Mouse (Mus musculus) hematopoietic stem cell, adult 5-6 weeks (primary cell): Measurements from ENCODE around the gene Wnt4. TPM values are rescaled to one million over a fixed set of nuclear protein-coding genes. Genes with fewer than 3 reads are reported as not detected.
A peak's percentile ranks its signal among the peaks of the same experiment; 100 is the strongest.

Experiments used
- ATAC-seq, 2 experiments: fragments of 125-278 bp in 1 of 2; replicated peaks in 1 of 2; 2 replicates each; pipeline ENCODE4 v1.8.0; 2016 to 2017; ENCODE audit warnings: inconsistent platforms in 2 of 2, mild to moderate bottlenecking in 2 of 2, moderate number of reproducible peaks in 2 of 2, low read depth in 1 of 2, moderate TSS enrichment in 1 of 2; ENCODE audit not compliant: low FRiP score in 2 of 2, poor library complexity in 2 of 2, severe bottlenecking in 2 of 2, insufficient read depth in 1 of 2, low TSS enrichment in 1 of 2
- total RNA-seq: library from RNA; stranded (forward); fragments of 172-1452, 232-1000 nt; gene quantifications from 2 replicates; pipeline ENCODE4 v1.2.3, GENCODE M21; 2017

The Wnt4 gene
- total RNA-seq: 0.13 TPM in 1 of 2 replicates, not detected in the other

GRCm38 (mm10) chr4:137277166-137277513 lies at the start of gene Wnt4:
Wnt4 (plus strand) TSS chr4:137277489.
- ATAC-seq: no peak

DNA sequence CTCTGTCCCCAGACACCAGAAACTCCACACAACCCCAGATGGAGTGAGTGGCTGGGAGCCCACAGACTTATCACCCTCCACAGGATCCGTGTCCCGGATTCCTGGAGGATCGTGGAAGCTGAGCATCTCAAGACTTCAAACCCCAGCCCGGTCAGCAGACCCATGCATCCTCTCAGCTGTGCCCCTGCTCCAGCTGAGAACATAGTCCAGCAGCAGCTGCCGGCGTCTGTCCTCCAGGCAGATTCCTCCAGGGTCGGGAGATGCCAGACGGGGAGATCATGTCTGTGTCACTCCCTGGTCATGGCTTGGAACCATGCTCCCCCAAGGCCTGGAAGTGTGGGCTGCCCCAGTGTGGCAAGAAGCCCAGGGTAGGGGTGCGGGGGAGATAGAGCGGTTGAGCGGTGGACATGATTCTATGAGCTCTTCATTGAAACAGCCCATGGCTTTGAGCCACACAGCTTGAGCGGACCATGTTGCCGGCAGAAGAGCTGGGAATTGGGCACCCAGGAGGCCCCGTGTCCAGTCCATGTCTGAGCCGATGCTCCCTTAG lies 48.6 kb upstream of the Wnt4 start:
- ATAC-seq: no peak

DNA sequence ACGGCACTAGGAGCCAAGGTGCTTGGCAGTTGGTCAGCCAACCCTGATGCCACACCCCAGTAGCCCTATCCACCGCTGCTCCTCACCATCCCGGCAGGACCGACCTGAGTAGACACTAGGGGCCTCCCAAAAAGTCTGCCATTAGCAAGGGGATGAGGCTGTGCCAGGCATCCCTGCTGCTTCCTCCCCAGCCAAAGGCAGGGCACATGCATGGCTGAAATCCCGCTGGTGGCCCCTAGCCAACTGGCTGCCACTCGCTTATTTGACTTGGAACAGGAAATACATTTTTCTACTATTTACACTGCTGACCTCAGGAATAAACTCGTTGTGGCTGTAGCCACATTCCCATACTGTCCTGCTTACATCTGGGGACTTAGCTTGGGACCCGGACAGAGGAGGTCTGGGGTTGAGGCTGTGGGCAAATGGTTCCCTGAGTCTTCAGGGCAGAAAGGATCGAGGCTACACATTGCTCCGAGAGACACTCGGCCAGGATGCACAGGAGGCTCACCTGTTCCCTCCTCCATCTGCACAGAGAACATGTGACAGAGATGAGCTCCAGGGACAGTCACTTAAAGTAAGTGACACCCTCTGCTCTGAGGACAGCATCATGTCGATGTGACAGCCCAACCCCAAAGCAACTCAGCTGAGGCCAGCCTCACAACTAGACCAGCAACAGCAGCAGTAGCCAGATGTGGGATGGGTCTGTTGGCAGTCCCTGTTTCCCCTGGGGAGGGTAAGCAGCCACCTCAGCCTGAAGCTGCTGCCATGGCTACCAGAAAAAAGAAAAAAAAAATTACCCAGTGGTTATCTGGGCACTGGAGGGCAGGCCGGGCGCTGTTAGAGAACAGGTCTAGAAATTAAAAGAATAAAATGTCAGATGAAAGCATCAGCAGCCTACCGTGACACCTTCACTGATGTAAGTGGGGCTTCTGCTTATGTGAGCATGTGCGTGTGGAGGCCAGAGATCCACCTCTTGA lies 45.5 kb upstream of the Wnt4 start:
- no peak for ATAC-seq

- ATAC-seq: no peak
Observed at GRCm38 (mm10) chr4:137233632-137234031, 43.7 kb upstream of the Wnt4 start.

DNA sequence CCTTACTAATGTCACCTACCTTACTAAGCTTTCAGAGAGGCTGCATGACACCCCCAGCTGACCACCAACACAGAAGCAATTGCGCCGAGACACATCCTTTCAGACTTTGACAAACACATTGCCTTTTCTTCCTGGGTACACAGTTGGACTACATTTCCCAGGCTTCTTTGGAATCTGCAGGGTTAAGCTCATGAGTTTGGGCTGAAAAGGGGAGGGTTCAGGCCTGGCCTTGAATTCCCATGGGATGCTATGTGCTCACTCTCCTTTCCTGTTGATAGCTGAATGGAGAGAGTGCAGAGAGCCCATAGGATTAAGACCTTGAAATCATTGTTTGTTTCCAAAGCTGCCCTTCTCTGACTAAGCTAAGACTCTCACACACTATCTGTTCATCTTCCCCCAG lies 42.8 kb upstream of the Wnt4 start:
- no peak for ATAC-seq

DNA sequence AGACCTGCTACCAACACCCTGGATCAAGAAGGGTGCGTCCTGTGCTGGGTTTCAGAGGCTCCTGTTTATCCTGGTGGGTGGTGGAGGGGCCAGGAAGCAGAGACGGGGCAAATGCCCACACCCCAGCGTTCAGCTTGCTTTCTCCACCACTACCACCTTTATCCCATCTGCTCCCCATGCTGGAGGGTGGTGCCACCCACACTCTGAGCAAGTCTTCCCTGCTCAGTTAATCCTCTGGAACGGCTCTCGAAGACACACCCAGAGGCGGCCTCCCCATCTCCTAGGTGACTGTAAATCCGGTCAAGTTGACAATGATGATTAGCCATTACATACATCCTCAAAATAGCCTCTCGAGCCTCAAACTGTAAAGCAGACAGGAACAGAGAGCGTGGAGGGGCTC lies 41.9 kb upstream of the Wnt4 start:
- ATAC-seq: no peak

DNA sequence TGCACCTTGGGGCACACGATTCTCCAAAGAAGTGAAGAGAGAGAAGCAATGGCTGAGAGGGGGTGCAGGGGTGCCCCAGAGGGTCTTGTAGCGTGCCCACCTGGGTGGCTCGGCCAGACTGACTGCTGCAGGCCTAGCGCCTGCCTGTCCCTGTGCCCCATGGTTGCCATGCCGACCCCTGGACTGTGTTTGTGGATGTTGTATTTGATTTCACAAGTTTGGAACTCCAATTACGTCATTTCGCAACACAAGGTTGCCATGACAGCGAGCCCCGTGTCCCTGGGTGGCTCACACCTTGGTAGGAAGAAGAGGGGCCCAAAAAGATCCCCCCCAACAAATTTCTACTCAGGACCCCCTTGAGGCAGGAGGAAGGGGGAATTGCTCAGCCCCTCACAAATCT lies 32.4 kb upstream of the Wnt4 start:
- ATAC-seq: no peak

DNA sequence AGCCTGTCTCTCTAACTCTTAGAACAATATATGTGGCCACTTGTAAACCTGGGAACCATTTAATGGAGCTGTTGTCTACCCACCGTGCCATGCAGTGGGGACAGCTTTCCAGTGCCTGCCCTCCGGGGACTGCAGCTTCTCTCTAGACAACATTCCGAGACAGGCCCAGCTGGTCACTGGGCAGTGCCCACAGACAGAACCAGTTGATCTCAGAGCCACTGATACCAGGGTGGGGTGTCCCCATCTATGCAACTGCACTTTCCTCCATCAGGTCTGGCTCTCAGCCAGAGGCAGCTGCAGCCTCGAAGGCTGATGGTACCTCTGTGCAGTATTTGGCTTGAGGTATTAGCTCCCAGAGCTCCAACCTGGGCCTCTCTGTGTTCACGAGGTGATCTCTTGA lies 27.0 kb upstream of the Wnt4 start:
- no peak for ATAC-seq

DNA sequence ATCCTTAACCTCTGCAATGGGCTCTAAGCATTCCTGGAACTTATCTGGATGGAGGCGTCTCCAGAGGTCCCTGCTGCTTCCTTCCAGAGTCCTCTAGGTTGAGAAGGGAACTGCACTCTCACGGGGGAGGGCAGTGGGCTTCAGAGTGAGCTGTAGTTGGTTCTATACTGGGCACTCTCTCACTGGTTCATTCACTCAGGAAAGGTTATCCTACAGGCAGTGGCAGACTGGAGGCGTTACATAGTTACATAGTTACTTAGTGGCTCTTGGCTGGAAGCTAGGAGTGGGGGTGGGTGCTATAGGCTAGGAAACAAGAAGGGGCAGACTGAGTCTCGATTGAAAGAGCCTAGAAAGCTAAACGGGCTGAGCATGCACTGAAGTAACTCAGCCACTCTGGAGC lies 26.4 kb upstream of the Wnt4 start:
- no peak for ATAC-seq

DNA sequence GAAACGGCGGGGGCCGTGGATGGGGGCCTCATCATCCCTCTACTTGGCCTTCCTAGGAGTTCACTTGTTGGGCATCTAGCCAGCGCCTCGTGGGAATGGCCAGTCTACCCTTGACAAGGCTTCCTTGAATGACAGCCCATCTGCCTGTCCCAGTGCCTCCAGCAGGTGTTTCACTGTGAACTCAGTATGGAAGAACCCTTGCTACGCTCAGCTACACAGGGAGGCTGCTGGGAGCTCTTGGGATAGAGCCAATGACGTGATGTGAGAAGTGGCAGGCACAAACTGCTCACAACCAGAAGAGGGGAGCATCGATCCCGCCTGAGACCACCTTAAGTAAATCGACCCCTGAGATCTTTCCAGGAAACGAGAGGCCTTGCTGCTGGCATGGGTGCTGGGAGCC lies 23.7 kb upstream of the Wnt4 start:
- no peak for ATAC-seq

DNA sequence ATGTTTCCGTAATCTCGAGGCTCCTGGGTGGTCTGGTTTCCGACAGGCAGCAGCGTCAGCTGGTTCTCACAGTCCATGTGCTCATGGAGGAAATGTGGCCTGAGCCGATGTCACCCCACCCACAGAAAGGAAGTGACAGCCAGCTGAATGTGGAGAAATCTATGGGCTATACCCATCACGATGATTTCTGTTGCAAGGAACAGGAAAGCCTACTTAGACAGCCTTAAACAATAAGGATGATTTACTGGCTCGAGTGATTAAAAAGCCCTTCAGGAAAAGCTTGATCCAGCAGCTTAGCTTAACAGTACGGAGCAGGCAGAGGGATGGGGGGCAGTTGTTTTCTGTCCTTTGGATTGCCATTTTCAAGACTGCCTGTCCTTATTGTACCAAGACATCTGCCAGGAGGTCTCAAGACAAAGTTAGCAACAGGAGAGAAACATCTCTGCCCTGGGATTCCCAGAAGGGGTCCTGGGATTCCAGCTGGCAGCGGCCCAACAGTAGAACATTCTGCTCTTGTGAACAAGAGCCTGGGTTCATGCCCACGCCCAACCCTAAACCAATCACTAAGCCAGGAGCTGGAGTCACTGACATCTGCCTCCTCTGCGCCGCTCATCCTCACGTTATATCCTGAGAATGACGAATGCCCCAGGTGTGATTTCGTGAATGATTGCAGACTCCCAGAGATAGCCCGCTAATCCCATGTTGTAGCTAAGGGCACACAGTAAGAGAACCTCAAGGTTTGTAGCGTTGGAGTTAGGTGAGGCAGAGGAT lies 22.9 kb upstream of the Wnt4 start:
- ATAC-seq: no peak

DNA sequence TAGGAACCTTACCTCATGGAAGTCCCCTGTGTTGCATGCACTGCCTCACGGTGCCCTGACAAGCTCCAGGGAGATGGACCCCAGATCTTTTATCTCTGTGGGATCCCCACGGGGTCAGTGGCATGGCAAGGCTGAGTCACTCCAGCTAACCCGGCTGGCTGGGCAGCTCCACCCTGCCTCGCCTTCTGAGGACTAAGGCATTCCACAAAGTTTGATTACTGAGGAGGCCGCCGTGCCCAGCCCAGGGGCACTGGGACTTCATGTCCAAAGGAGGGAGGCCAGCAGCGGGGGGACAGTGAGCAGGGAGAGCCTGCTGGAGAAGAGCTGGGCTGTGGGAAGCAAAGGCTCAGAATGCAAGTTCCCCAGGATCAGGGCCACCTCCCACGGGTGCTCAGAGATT lies 21.7 kb upstream of the Wnt4 start:
- no peak for ATAC-seq

- no peak for ATAC-seq
Observed at GRCm38 (mm10) chr4:137261826-137262225, 15.5 kb upstream of the Wnt4 start.

GRCm38 (mm10) chr4:137264066-137264465 lies 13.2 kb upstream of the Wnt4 start:
- peak; percentile 39 to 42; a peak in 2 of 4 replicates for ATAC-seq

DNA sequence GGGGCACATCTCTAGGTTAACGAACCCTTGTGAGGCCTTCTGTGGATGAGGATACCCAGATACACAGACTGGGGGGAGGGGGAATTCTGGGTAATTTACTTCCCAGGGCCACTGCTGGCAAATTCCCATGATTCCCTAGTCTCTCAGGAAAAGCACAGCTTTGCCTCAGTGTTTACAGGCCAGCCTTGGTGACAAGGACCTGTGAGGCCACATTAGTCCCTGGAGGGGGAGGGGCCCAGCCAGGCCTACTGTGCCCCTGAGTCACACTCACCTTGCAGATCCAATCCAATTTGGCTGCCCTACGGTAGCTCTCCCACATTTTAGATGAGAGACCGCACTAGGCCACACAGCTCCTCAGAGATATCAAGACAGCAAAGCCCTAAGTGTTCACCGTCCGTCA lies 12.2 kb upstream of the Wnt4 start:
- no peak for ATAC-seq

DNA sequence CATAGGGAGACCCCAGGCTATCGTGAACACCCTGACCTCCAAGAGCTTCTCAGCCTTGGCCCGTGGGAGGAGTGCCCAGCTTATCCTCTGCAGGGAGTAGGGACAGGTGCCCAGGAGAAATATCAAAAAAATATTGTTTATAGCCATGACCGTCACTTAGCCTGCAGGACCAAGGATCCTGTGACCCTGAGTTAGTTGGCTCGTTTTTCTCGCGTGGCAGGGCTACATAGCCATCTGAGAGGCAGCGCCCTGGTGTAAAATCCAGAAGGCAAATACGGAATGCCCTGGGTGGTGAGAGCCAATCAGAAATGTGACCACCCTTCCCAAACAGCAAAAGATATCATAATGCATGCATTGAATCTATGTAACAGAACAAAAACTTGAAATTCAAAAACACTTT lies 8.7 kb upstream of the Wnt4 start:
- no peak for ATAC-seq

DNA sequence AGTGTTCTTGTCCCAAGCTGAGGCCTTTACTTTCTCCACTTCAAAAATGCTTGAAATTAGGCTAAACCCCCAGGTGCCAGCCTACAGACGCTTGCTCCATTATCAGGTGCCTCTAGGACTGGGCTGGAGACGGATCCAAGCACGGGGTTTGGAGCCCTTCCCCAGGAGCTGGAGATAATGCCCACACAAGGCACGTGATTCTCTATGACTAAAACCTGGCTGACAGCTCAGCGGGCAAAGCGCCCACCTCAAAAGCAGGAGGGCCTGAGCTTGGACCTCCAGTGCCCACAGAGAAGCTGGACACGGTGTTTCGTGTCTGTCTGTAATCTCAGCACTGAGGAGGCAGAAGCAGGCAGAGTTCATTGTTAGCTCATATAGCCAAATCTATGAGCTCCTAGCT lies 5.4 kb upstream of the Wnt4 start:
- no peak for ATAC-seq

DNA sequence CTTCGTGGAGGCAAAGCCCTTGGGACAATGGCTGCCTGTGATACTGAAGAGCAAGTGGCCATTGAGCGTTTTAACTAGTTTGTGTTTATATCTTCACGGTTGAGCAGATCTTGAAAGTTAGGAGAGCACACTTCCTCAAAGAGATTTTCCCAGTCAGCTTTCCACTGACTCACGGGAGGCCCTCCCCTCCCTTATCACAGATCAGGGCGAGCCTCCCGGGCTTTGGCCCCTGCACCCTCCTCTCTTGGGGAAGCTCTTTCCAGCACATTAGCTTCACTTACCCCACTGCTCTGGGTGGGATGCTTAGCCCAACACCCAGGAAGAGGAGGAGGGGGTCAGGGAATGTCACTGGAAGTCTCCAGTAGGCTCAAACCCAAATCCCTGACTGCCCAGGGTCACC lies 3.0 kb upstream of the Wnt4 start:
- no peak for ATAC-seq
